Mouse (Mus musculus) liver, embryonic 11.5 days (tissue): ENCODE data around the gene Pdzd4. TPM values are rescaled to one million over a fixed set of nuclear protein-coding genes. Genes with fewer than 3 reads are reported as not detected.

Experiments
- ATAC-seq: fragments of 200-750 bp; cut with Nextera tagmentation; replicated peaks from 2 replicates; pipeline ENCODE4 v1.8.0; 2017; ENCODE audit warnings: moderate number of reproducible peaks, mild to moderate bottlenecking, moderate TSS enrichment, moderate library complexity; ENCODE audit not compliant: low FRiP score
- DNase-seq: peaks from one replicate; pipeline ENCODE4 v3.0.0-alpha.2; 2017; ENCODE audit warnings: low spot score
- H3K27ac ChIP-seq: fragments of 300-500 bp; sonication (generic); 2 replicates; pipeline ENCODE4 v1.5.1; 2014; ENCODE audit warnings: mild to moderate bottlenecking, low read depth, low read length, control low read depth
- H3K27me3 ChIP-seq: fragments of 300-500 bp; sonication (generic); replicated peaks from 2 replicates; pipeline ENCODE4 v1.6.1; 2014; ENCODE audit warnings: low read length, mixed read lengths; ENCODE audit not compliant: control insufficient read depth, insufficient read depth
- H3K36me3 ChIP-seq: fragments of 300-500 bp; sonication (generic); 2 replicates; pipeline ENCODE4 v1.6.1; 2014; ENCODE audit warnings: mild to moderate bottlenecking, low read length, moderate library complexity, mixed read lengths; ENCODE audit not compliant: control insufficient read depth, insufficient read depth
- H3K4me1 ChIP-seq: fragments of 300-500 bp; sonication (generic); replicated peaks from 2 replicates; pipeline ENCODE4 v1.6.1; 2014; ENCODE audit warnings: low read length, mixed read lengths; ENCODE audit not compliant: control insufficient read depth, insufficient read depth
- H3K4me2 ChIP-seq: fragments of 300-500 bp; sonication (generic); 2 replicates; pipeline ENCODE4 v1.6.1; 2014; ENCODE audit warnings: mild to moderate bottlenecking, control low read depth, moderate library complexity
- H3K4me3 ChIP-seq: fragments of 300-500 bp; sonication (generic); 2 replicates; pipeline ENCODE4 v1.5.1; 2014; ENCODE audit warnings: low read depth, low read length, control low read depth
- H3K9ac ChIP-seq: fragments of 300-500 bp; sonication (generic); 2 replicates; pipeline ENCODE4 v1.6.1; 2014; ENCODE audit warnings: low read depth, low read length, control low read depth
- H3K9me3 ChIP-seq: fragments of 300-500 bp; sonication (generic); 2 replicates; pipeline ENCODE4 v1.6.1; 2016; ENCODE audit warnings: low read length, inconsistent platforms, mixed read lengths; ENCODE audit not compliant: control insufficient read depth
- WGBS: fragments of 180-500 bp; shearing (Covaris S2); extraction: QIAGEN DNeasy Blood & Tissue Kit; methylation state at CpG from one replicate; pipeline ENCODE4 v1.1.7; 2014; 5-methylcytosine and 5-hydroxymethylcytosine counted together
- polyA plus RNA-seq: library from polyadenylated mRNA; unstranded; fragments of >200 nt; fragmentation: Nextera tagmentation; extraction: Ambion mirVana; gene quantifications from 2 replicates; pipeline ENCODE4 v1.2.1, GENCODE M21; 2014

The Pdzd4 gene
- polyA plus RNA-seq, 1 experiment from 2014 or later: 0.86 TPM

DNA sequence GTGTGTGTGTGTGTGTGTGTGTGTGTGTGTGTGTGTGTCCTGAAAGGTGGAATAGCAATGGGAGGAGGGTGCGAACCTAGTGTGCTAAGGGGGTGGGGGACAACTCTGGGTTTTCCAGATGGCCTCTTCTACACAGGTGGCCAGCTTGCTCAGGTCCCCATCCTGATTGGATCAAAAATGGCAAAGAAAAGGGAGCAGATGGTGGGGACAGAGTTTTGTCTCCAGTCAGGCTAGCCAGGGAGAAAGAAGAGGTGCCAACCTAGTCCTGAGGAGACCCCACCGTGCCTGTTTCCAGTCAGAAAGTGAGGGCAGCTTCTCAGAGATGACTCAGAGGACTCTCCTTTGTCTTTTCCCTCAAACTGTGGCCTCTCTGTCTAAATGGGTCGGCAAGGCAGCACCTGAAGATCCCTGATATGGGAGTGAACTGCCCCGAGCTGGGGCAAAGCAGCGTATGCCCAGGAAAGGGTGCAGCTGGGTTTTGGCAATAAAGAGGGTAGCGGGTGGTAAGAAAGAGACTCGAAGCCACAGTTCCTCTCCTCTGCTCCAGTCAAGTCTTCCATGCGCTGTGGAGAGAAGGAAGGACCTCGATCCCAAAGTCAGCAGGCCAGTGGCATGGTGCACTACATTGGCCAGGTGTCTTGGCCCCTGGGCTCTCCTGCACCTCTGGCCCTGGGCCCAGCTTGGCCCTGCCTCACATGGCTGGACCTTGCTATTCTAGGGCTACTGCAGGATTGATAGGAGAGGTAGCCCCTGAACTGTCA is 29.7 kb upstream of the Pdzd4 start:
- H3K27ac ChIP-seq: no peak overlapping the region
- no peak for DNase-seq
- no peak for ATAC-seq
- WGBS: 76% methylated on average over 9 of the region's 9 CpGs
- H3K4me1 ChIP-seq: no peaks in the 10 kb centered on the region
- no peaks in the 10 kb centered on the region for H3K27me3 ChIP-seq
- no peaks in the 10 kb centered on the region for H3K9me3 ChIP-seq
- H3K4me2 ChIP-seq: no peak overlapping the region
- H3K36me3 ChIP-seq: no peaks in the 10 kb centered on the region
- no peak overlapping the region for H3K4me3 ChIP-seq
- H3K9ac ChIP-seq: no peak overlapping the region

DNA sequence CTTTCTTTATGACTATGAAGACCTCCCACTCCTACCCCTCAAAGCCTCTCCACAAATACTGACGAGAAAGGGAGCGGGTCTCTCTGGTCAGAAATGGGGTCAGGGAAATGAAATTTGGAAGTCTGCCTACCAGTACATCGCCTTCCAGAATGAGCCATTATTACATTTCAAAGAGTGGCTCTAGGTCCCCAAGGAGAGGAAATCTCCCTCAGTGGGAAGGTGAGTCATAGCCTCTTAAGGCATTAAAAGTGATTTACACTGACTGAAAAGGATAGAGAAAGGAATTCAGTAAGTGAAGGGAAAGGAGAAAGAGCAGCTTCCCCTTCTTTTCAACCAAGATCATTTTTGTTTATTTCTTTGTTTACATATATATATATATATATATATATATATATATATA is 11.9 kb upstream of the Pdzd4 start:
- Histone ChIP-seq H3K9me3 (no peaks in the 10 kb centered on the region), H3K27ac (no peak overlapping the region), H3K36me3 (no peaks in the 10 kb centered on the region), H3K27me3 (no peaks in the 10 kb centered on the region), H3K9ac (no peak overlapping the region), H3K4me2 (no peak overlapping the region), H3K4me1 (no peaks in the 10 kb centered on the region), H3K4me3 (no peak overlapping the region)
- no peak for ATAC-seq
- WGBS: 84% methylated on average over 3 of the region's 3 CpGs
- DNase-seq: no peak

DNA sequence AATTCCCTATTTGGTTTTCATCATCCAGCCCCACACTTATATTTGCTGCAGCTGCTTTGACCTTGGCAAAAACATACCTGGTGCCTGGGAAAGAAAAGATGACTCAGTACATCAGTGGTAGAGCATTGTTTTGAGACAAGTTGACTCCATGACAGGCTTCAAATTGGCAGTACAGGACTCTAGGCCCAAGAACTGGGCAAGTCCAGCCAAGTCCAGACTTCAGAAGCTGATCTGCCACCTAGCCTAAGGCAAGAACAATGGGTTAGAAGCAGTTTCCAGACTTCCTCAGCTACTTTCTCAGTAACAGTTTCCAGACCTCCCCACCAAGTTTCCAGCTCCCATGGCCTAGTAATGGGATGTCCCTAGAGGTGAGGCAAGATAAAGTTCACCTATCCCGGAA is 11.0 kb upstream of the Pdzd4 start:
- no peaks in the 10 kb centered on the region for H3K27me3 ChIP-seq
- no peak overlapping the region for H3K4me2 ChIP-seq
- H3K9me3 ChIP-seq: no peaks in the 10 kb centered on the region
- no peaks in the 10 kb centered on the region for H3K4me1 ChIP-seq
- ATAC-seq (no peak), DNase-seq (no peak)
- 89% methylated on average over 1 of the region's 1 CpGs for WGBS
- H3K27ac ChIP-seq: no peak overlapping the region
- no peak overlapping the region for H3K4me3 ChIP-seq
- no peak overlapping the region for H3K9ac ChIP-seq
- H3K36me3 ChIP-seq: no peaks in the 10 kb centered on the region

- no peak overlapping the region for H3K9ac ChIP-seq
- peaks cover 40% of the 10 kb centered on the region for H3K27me3 ChIP-seq
- H3K4me3 ChIP-seq: peak overlapping the region; percentile 56
- no peaks in the 10 kb centered on the region for H3K9me3 ChIP-seq
- ATAC-seq (no peak), DNase-seq (no peak)
- H3K4me1 ChIP-seq: 0 out of 2 replicates have a peak, but pooled peaks cover 3% of the 10 kb centered on the region
- no peaks in the 10 kb centered on the region for H3K36me3 ChIP-seq
- peak overlapping the region; percentile 81 for H3K4me2 ChIP-seq
- 16% methylated on average over 17 of the region's 17 CpGs for WGBS
- no peak overlapping the region for H3K27ac ChIP-seq
Observed at GRCm38 (mm10) chrX:73823747-73824146, 1.0 kb downstream of the Pdzd4 start.

GRCm38 (mm10) chrX:73816596-73817314 is 8.0 kb downstream of the Pdzd4 start:
- Histone ChIP-seq H3K27ac (no peak overlapping the region), H3K27me3 (0 out of 2 replicates have a peak, but pooled peaks cover 8% of the 10 kb centered on the region), H3K9ac (no peak overlapping the region), H3K36me3 (no peaks in the 10 kb centered on the region), H3K4me3 (no peak overlapping the region), H3K9me3 (no peaks in the 10 kb centered on the region), H3K4me1 (no peaks in the 10 kb centered on the region), H3K4me2 (no peak overlapping the region)
- no peak for ATAC-seq
- WGBS: 18% methylated on average over 3 of the region's 3 CpGs
- no peak for DNase-seq

DNA sequence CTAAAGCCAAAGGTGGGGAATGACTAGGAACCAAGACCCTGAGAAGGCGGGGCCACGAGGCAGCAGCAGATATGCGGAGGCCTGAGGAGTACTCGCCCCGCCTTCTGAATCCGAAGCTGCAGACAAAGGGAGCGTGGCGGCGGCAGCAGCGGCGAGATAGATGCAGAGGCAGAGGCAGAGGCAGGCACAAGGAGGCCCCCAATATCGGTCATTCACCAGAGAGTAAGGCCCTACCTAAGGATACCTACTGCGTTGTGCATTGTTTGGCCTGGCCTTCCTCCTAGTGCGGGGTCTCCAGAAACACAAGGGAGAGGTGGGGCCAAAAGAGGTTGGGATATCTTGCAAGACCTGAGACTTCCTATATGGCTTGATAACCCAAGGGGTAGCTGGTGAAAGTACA is 9.7 kb downstream of the Pdzd4 start:
- no peak overlapping the region for H3K27ac ChIP-seq
- WGBS: 17% methylated on average over 14 of the region's 14 CpGs
- H3K4me3 ChIP-seq: no peak overlapping the region
- H3K27me3 ChIP-seq: 0 out of 2 replicates have a peak, but pooled peaks cover 4% of the 10 kb centered on the region
- DNase-seq (no peak), ATAC-seq (no peak)
- peak overlapping the region; percentile 49 for H3K4me2 ChIP-seq
- no peak overlapping the region for H3K9ac ChIP-seq
- no peaks in the 10 kb centered on the region for H3K4me1 ChIP-seq
- H3K36me3 ChIP-seq: no peaks in the 10 kb centered on the region
- no peaks in the 10 kb centered on the region for H3K9me3 ChIP-seq

DNA sequence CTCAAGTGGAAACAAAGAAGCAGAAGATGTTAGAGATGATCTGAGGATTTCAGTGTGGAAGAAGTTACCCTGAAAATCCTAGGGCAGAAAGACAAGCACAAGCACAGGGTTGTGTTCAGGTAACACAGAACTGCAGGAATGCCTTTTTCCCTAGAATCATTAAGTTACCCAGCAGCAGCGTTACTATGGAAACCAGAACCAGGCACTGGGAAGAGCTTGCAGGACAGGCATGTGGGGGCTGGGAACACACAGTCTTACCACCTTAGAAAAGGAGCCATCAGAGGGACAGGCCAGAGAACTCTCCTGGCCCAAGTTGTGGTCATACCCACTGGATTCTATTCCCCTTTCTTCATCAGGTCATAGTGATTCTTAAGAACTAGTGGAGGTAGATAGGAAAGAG is 19.0 kb downstream of the Pdzd4 start:
- H3K4me1 ChIP-seq: no peaks in the 10 kb centered on the region
- ATAC-seq (no peak), DNase-seq (no peak)
- no peak overlapping the region for H3K9ac ChIP-seq
- no peaks in the 10 kb centered on the region for H3K27me3 ChIP-seq
- 55% methylated on average over 1 of the region's 1 CpGs for WGBS
- no peaks in the 10 kb centered on the region for H3K36me3 ChIP-seq
- H3K4me3 ChIP-seq: no peak overlapping the region
- no peak overlapping the region for H3K27ac ChIP-seq
- H3K9me3 ChIP-seq: no peaks in the 10 kb centered on the region
- no peak overlapping the region for H3K4me2 ChIP-seq

DNA sequence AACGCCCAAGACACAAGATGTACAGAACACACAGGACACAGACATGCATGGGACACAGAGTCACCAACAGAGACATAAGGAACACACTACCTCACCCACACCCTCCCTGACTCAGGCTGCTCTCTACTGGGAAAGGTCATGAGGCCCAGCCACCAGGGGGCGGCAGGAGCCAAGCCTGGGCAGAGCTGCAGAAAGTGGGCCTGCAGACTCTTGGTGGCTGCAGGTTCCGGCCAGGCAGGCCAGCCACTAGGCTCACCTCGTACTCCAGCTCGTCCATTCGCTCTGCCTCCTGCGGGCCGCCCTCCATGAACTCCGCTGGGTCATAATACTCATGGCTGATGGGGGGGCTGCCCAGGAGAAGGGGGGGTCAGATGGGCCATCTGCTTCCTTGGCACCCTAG is 26.3 kb downstream of the Pdzd4 start:
- H3K27me3 ChIP-seq: peaks cover 9% of the 10 kb centered on the region
- no peak overlapping the region for H3K4me3 ChIP-seq
- H3K4me1 ChIP-seq: no peaks in the 10 kb centered on the region
- no peak overlapping the region for H3K27ac ChIP-seq
- peak; percentile 72 for ATAC-seq
- no peak for DNase-seq
- H3K4me2 ChIP-seq: no peak overlapping the region
- no peaks in the 10 kb centered on the region for H3K36me3 ChIP-seq
- H3K9ac ChIP-seq: no peak overlapping the region
- H3K9me3 ChIP-seq: no peaks in the 10 kb centered on the region
- 32% methylated on average over 9 of the region's 9 CpGs for WGBS

DNA sequence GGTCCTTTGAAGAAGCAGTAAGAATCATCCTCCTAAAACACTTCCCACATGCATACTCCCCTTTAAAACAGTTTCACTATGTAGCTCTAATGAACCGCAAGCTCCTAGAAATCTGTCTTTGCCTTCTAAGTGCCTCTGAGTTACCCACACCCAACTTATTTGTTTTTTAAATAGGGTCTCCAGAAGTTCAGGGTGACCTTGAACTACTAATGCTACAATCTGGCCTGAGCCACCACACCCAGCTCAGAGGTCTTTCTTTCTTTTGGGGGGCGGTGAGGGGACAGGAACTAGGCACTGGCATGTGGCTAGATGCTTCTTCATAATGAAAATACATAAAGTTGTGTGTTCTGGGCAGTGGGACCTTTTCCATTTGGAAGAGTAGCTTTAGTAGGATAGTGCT is 27.3 kb downstream of the Pdzd4 start:
- Histone ChIP-seq H3K4me1 (no peaks in the 10 kb centered on the region), H3K27me3 (peaks cover 9% of the 10 kb centered on the region), H3K4me3 (no peak overlapping the region), H3K27ac (no peak overlapping the region), H3K9ac (no peak overlapping the region), H3K36me3 (no peaks in the 10 kb centered on the region), H3K9me3 (no peaks in the 10 kb centered on the region), H3K4me2 (no peak overlapping the region)
- DNase-seq (no peak), ATAC-seq (no peak)
- 78% methylated on average over 2 of the region's 2 CpGs for WGBS
